Mouse (Mus musculus): ENCODE results near the gene Pank1.
A peak's percentile ranks its signal among the peaks of the same experiment; 100 is the strongest.

Pank1 gene

DNA sequence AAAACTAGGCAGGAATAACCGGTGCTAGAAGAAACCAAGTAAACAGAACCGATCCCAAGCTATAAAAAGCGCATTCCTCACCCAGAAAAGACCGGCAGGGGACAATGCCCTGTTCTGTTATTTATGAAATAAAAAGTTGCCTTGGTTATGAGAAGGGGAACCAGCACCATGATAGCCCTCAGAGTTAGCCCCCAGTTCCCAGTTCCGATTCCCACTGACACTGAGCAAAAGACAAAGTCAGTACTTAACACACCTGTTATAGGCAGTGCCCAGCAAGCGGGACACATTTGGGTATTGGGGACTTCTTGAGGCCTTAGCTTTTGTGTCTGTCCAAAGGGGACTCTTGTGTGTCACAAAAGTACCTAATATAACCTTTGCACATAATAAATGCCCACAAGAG lies 369 bp upstream of the Pank1 start:
- no peak for DNase-seq (ENCODE audit: low read depth, low spot score)

DNA sequence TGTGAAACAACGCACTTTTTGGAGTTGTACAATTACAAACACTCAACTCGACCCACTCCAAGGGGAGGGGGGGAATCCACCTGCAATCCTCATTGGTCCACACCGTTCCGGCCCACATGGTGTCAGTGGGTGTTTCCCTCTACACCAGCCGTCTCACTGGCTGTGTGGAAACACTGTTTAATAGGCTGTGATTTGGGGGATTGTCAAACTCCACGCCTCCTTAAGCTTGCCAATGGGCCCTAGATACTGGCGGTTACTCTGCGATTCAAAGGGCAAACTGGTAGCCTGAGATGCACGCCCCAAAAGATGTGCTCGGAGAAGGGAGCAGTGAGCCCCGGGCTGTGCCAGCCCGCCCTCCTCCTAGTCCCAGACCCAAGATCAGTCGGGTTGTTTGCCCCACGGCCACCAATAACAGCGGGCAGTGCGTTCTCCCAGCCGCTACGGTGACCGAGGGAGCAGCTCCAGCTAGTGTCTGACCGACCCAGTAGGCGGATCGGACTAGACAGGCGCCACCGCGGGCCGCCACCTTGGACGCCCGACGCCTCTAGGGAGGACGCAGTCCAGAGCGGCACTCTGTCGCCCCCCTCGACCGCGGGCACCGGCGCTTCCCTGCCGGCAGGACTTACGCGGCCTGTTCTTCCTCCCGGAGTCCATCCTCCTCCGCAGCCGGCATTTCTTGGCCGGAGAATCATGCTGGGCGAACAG lies 1.2 kb downstream of the Pank1 start:
- DNase-seq (ENCODE audit: low read depth, low spot score): peak; percentile 86

DNA sequence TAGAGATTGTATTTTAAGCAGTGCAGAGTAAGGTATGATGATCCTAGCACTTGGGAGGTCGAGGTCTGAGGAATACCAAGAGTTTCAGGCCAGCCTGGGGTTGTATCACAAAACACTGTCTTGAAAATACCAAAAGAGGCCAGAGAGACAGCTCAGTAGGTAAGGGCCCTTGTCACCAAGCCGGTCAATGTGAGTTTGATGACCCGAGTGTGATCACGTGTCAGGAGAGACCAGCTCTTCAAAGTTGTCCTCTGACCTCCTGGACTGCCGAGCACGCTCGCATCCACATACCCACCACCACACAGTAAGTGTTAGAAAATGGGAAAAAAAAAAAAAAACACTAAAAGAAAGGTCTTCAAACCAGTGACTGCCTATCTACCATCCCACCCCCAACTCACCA lies 2.6 kb downstream of the Pank1 start:
- DNase-seq (ENCODE audit: low read depth, low spot score): no peak

DNA sequence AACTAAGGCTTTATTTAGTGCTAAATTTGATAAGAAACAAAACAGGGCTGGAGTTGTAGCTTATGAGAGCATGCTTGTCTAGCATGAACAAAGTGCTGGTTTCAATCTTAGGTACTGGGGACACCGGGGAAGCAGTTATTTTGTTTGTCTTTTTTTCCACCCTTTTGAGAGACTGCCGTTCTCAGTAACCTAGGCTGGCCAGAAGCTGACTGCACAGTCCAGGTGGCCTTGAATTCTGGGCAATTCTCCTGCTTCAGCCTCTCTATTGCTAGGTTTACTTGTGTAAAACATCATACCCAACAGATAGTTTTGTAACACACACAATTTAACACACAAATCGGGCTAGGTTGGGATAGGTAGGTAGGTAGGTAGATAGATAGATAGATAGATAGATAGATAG lies 9.9 kb downstream of the Pank1 start:
- no peak for DNase-seq (ENCODE audit: low read depth, low spot score)

DNA sequence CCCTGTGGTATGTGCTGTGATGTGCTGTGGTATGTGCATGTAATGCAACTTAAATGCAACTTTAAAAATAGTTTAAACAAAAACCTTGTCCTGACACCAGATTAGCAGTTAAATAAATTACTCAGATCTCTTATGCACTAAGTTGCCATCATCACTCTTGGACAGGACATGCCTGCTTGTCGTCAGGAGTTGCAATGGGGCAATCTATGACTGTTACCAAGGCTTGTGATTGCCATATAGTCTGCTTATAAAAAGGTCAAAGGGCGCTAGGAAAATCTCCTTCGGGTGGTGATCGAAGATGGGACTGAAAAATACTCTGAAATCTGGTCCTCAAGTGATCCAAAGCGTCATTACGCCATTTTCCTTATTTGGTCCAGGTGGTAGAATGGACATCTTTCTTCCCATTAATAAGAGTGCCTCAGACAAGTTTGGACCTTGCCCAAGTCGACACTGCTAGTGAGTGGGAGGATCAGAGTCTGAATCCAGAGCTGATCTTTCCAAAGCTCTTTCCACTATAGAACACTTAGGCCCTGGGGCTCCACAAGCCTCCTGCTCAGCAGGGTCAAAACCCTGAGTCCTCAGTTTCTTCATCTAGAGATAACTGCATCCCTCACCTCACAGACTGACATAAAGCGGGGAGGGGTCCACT lies 11.0 kb downstream of the Pank1 start:
- no peak for DNase-seq (ENCODE audit: low read depth, low spot score)

DNA sequence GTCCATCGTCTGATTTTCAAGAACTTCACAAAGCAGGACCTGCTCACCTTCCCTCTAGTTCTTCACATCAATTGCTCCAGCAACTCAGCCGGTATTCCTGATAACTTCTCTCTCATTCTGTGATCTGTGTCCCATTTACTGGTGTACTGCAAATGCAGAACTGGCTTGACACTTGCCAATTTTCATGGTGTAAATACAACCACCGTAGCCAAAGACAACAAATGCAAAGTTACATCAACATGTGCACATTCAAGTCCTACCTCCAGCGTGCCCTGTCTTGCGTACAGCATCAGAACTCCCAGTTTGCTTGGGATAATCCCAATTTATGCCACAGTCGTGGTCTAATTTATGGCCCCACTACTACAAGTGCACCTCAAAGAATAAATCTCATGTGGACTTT lies 15.5 kb downstream of the Pank1 start:
- DNase-seq (ENCODE audit: low read depth, low spot score): no peak

DNA sequence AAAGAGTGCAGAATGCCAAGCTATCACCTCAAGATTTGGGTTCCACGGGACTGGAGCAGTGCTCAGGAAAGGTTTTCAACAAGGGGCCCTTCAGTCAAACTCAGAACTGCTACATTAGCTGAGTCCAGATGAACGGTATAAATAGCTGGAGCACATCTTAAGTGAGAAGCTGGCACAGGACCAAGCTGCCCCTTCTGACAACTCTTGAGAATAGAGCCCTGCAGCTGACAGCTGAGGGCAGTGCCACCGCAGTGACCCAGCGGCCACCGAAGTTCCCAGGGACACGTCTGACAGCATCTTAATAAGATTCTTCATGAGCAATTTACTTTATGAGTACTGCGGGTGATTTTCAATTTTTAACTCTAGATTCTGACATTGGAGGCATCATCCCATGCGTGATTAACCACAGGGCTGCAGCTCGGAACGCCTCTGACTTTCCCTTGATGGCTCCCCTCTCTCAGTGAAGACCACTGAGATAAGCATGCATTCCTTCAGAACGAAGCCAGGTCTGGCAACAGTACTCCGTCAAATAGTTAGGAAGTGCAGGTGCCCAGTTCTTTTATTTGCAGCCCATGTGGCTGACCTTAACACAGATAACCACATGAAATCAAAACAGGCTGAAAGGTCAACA lies 23.1 kb downstream of the Pank1 start:
- no peak for DNase-seq (ENCODE audit: low read depth, low spot score)

DNA sequence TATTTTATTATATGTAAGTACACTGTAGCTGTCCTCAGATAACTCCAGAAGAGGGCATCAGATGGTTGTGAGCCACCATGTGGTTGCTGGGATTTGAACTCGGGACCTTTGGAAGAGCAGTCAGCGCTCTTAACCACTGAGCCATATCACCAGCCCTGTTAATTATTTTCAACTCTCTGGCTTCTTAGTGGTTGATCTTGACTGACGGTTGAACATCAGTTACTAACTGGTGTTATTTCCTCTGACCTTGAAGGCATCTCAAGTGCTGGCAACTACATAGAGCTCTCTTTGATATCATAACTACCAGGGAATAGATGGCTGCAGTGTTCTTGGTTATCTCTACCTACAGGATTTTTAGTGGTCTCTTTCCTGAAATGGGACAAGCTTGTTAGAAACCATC lies 28.1 kb downstream of the Pank1 start:
- no peak for DNase-seq (ENCODE audit: low read depth, low spot score)

DNA sequence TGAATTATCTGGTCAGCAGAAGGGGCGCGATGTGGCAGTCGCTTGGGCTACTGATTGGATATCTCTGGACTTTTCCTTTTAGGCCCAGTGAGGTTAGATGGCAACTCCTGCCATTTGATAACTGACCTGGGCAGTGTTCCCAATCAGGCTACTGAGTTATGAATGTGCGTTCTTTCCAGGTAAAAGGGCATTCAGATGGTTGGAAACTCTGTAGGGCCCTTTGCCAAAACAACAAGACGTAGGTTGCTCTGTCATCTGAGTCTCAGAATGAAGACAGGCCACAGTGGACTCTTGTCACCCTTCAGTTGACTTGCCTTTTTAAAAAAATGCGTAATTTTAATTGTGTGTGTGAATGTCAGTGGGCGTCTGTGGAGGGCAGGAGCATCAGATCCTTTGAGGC lies 29.8 kb downstream of the Pank1 start:
- no peak for DNase-seq (ENCODE audit: low read depth, low spot score)

DNA sequence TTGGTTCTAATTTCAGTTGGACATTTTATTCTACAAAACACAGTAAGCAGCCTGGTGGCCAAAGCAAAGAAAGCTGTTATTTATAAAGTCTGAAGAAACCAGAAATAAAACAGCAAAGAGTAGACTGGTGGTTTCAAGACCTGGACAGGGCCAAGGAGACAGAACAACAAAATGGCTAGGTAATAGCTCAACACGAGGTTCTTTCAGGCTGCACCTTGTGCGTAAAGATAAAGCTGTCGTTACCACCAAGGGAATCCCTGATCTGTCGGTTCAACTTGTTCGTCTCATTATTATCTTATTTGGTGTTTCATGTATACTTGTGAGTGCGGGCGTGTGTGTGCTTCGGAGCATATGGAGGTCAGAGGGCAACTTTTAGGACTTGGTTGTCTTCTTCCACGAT lies 31.1 kb downstream of the Pank1 start:
- no peak for DNase-seq (ENCODE audit: low read depth, low spot score)

DNA sequence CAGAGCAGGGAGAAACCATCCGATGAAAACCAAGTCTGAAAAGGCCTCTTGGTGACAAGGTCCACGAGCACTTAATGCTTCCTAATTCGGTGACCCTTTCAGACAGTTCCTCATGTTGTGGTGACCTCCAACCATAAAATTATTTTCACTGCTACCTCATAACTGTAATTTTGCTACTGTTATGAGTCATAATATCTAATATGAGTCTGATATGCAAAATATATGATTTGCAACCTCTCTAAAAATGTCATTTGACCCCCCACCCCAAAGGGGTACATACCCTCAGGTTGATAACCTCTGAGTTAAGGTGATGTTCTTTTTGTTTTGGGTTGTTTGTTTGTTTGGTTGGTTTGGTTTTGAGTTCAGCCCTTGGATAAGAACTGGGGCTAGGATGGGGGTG lies 32.2 kb downstream of the Pank1 start:
- DNase-seq (ENCODE audit: low read depth, low spot score): peak; percentile 5

DNA sequence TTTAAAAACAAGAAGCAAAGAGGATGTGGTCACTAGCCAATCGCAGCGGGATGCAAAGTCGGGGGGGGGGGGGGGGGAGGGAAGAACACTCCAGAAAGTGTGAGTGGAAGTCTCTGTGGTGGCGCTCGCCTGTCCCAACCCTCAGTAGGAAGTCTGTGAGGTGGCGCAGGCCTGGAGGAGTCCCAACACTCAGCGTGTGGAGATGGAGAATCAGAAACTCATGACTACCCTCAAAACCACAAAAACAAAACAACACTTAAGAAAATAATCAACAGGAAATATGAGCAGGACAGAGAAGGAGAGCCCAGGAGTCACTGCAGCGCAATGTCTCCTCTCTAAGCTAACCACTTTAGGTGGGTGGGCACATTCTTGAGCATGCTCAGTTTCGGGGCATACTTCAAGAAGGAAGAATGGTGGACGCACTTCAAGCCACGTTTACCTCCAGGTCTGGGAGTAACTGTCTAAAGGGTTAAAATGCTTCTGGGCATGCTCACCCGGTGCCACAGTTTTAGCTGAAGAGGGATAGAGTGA lies 32.7 kb downstream of the Pank1 start:
- DNase-seq (ENCODE audit: low read depth, low spot score): peak; percentile 74

DNA sequence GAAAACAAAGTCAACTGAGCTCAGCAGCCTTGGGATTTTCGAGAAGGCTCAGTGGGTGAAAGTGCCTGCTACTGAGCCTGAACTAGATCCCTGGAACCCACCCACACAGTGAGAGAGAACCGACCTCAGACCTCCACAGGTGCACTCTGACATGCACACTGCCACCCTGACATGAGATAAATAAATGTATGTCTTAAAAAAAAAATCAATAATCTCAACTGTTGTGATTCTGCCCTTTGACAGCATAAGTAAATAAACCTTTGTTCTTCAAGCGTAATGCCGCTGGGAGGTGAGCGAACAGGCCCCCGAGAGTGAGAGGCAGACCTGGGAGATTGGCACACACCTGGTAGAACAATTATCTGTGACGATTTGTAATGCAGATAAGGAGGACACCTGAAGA lies 33.2 kb downstream of the Pank1 start:
- no peak for DNase-seq (ENCODE audit: low read depth, low spot score)

DNA sequence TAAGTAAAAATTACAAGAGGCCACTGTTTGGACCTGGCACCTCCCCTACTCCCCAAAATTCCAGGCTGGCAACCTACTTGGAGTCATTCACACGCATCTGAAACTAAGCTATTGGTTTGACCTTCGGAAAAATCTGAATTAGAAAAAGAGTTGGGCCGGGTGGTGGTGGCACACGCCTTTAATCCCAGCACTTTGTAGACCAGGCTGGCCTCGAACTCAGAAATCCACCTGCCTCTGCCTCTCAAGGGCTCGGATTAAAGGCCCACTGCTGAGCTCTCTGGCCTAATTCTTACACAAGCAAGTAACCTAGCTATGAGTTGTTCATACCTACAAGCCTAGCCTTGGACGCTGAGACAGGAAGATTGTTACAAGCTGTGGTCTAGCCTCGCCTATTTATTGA lies 33.9 kb downstream of the Pank1 start:
- DNase-seq (ENCODE audit: low read depth, low spot score): no peak

DNA sequence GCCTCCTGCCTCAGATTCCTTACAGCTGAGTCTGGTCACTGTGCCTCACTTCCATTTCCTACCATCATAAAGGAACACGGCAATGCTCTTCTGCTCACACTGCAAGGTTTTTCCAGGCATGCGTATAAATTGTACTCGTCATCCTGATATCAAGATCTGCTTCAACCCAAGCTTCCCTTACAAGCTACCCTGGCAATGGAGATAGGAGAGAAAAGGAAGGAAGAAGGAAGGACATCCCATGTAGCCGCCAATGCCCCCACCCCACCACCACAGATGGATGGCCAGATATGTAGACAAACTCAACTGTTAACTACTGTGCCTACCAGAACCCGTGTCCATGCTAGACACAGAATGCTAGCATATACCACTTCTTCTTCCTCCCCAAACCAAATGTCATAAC lies 34.5 kb downstream of the Pank1 start:
- DNase-seq (ENCODE audit: low read depth, low spot score): no peak

DNA sequence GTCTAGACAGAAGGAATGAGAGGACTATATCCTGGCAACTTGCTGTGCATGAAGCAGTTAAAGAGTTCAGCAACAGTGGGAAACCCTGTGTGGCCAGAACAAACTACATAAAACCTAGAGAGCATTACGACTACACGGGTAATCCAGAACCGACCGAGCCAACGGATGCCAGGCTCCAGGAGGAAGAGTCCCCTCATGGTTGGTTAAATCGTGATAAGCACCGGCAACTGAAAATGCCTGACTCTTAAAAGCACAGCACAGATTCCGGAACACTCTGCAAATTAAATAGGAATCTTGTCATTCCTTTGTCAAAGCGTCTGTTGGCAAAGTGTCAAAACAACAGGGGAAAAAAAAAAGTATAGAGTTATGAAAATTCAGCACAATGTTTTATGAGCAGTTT lies 35.2 kb downstream of the Pank1 start:
- no peak for DNase-seq (ENCODE audit: low read depth, low spot score)

DNA sequence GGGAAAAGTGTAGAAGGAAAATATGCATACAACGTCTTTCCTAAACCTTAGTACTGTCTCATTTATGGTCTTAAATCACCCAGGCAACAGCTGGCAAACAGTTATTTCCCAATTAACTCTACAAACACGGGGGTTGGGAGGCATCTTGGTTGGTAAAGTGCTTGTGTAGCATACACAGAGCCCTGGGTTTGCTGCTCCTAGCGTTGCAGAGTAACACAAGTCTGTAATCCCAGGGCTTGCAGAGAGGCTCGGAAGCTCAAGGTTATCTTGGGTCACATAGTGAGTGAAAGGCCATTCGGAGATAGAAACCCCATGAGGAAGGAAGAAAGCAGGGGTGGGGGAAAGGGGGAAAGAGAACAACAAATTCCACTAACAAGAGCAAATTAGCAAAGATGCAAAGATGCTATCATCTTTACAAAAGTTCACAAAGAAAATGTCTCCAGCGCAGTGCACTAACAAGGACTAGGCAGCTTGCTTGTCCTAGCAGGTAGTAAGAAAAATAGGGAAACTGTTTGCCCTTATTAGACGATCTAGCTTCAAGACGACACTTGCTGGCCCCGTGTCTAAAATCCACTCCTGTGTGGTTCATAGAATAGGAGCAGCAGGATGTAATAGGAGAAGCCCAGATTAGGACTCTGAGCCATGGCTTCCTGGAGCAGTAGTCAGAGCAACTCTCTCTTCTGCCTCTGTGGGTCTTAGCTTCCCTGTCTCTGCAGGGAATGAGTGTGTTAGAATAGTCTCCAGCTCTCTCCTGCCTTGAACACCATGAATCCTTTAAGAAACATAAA lies 37.3 kb downstream of the Pank1 start:
- DNase-seq (ENCODE audit: low read depth, low spot score): no peak

DNA sequence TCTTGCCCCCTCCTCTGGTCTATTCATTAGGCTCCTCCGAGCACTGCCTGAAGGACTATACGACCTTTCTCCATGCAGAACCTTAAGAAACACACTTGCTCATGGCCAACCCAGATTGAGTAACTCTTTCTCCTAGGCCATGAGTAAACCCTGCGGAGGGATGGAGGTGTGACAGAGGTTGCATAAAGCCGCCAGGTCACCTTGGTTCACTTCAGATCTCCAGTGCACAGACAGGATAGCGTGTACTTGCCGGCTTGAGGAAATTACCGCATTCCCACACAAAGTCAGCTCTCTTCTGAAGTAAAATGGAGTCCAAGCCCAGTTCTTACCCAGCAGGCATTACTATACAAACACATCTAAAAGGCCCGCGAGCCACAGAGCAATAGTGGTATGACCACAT lies 40.6 kb downstream of the Pank1 start:
- DNase-seq (ENCODE audit: low read depth, low spot score): no peak

DNA sequence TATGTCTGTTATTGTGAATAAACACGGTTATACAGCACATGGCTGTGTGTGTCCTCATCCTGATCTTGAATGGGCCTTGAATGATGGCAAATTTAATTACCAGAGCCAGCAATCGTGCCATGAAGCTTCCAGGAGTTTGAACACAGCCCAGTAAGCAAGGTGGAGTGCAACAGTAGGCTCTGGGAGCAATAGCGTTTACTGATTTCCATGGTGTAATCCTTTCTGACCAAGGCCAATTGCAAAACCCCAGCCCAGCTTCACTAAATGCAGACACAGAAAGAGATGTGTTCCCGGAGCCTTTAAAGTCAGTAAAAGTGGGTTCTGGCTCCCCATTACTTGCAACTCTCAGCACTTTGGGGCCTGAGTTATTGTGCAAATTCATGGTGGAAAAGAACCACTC lies 47.6 kb downstream of the Pank1 start:
- no peak for DNase-seq (ENCODE audit: low read depth, low spot score)

DNA sequence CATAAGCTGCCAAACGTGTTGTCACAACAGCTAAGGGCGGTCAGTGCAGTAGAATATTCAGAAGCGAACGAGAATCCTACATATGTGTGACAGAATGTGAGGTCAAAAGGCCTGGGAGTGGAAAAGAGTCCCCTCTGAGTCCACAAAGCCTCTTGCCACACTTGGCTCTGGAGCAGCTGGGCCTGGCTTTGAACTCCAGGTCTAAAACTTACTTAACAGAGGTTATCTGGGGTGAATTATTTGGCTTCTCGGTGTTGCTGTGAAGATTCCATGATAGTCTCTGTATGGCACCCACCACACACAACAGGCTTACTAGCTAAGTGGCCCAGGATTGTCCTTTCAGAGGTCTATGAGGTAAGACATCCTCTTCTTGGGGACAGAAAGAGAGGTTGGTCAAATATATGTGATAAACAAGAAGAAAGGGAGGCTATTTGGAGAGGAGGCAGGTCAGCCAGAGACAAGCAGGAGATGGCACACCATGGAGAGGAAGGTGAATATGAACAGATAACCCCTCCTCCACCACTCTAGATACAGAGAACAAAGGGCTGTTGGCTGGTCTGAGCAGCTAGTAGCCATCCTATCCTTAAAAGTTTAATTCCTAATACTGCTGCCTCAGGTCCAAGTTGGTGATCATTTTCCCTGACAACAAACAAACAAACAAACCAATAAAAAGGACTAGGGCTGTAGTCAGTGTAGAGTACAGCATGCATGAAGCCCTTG lies 51.2 kb downstream of the Pank1 start:
- no peak for DNase-seq (ENCODE audit: low read depth, low spot score)

DNA sequence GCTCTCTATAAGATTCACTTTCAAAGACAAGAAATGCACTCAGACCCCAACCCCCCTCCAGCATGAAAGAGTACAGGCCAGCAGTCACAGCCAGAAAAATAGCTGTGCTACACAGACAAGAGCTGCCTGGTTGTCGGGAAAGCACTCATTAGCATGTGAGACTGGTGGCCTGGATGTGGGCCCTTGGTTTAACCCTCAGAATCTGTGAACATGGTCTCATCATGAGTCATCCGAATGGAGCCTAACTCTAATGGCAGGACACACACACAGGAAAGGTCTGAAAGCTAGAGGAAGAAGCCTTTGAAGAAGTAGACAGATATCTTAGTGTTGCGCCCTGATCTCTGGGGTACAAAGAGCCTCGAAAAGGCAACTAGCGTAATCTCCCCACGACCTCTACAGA lies 51.8 kb downstream of the Pank1 start:
- DNase-seq (ENCODE audit: low read depth, low spot score): no peak
